Mouse (Mus musculus): ENCODE measurements around the gene Kera. TPM values are rescaled to one million over a fixed set of nuclear protein-coding genes. Genes with fewer than 3 reads are reported as not detected.

Gene Kera
- total and polyA plus RNA-seq, 3 experiments: 0.16 TPM; not detected in 2

GRCm38 (mm10) chr10:97643768-97644167 is 37.1 kb downstream of the Kera start, which contains the start of gene Epyc:
Gene Epyc (plus strand): TSS chr10:97644068.
- DNase-seq (ENCODE audit: low spot score): no peak
- no peak for ATAC-seq (ENCODE audit: extremely low read depth, insufficient number of reproducible peaks, low FRiP score, poor library complexity, severe bottlenecking)

GRCm38 (mm10) chr10:97650334-97650733 is 43.7 kb downstream of the Kera start:
- no peak for TF ChIP-seq GATA1 (IDR thresholded peaks at IDR 0.05; ENCODE audit: borderline replicate concordance, low read length)
- TF ChIP-seq GATA2 (IDR thresholded peaks at IDR 0.05; ENCODE audit: borderline replicate concordance, low read depth, low read length): no peak
- no peak for TF ChIP-seq TAL1 (conservative IDR thresholded peaks at IDR 0.05; ENCODE audit: low read depth, low read length)
- no peak for TF ChIP-seq POLR2AphosphoS5 (IDR thresholded peaks at IDR 0.05; ENCODE audit: insufficient replicate concordance, low read depth, low read length)
- DNase-seq (ENCODE audit: low spot score): no peak
- H3K9me3 ChIP-seq (replicated peaks): peaks cover 4% of the 10 kb centered on the region; the same call in 1 of the 2 replicates
- no peaks in the 10 kb centered on the region for H3K27me3 ChIP-seq (ENCODE audit: insufficient read depth, low read length)
- H3K4me3 ChIP-seq (ENCODE audit: low read depth, low read length): no peak overlapping the region
- no peak for ATAC-seq (ENCODE audit: extremely low read depth, insufficient number of reproducible peaks, low FRiP score, poor library complexity, severe bottlenecking)
- H3K36me3 ChIP-seq (replicated peaks): no peaks in the 10 kb centered on the region
- H3K4me1 ChIP-seq (ENCODE audit: insufficient read depth, low read depth, low read length): no peaks in the 10 kb centered on the region

More at GRCm38 (mm10) chr10:97643768-97644167, 37.1 kb downstream of the Kera start, which contains the start of gene Epyc:
- Histone ChIP-seq H3K4me3 (ENCODE audit: low read depth, low read length) (no peak within 1 kb of the TSS), H3K4me1 (ENCODE audit: insufficient read depth, low read depth, low read length) (no peaks in the 10 kb centered on the region), H3K9me3 (replicated peaks) (peaks cover 3% of the 10 kb centered on the region; the same call in 1 of the 2 replicates), H3K27me3 (ENCODE audit: insufficient read depth, low read length) (no peaks in the 10 kb centered on the region), H3K36me3 (replicated peaks) (no peaks in the 10 kb centered on the region)
- TF ChIP-seq TAL1 (conservative IDR thresholded peaks at IDR 0.05; ENCODE audit: low read depth, low read length) (no peak), POLR2AphosphoS5 (IDR thresholded peaks at IDR 0.05; ENCODE audit: insufficient replicate concordance, low read depth, low read length) (no peak), CTCF (IDR thresholded peaks at IDR 0.05; ENCODE audit: low read depth, low read length) (no peak), GATA2 (IDR thresholded peaks at IDR 0.05; ENCODE audit: borderline replicate concordance, low read depth, low read length) (no peak), GATA1 (IDR thresholded peaks at IDR 0.05; ENCODE audit: borderline replicate concordance, low read length) (no peak)

GRCm38 (mm10) chr10:97659489-97659888 is 52.8 kb downstream of the Kera start:
- no peak for TF ChIP-seq GATA2 (IDR thresholded peaks at IDR 0.05; ENCODE audit: borderline replicate concordance, low read depth, low read length)
- no peak for TF ChIP-seq TAL1 (conservative IDR thresholded peaks at IDR 0.05; ENCODE audit: low read depth, low read length)
- TF ChIP-seq CTCF (IDR thresholded peaks at IDR 0.05; ENCODE audit: low read depth, low read length): no peak
- no peak for TF ChIP-seq GATA1 (IDR thresholded peaks at IDR 0.05; ENCODE audit: borderline replicate concordance, low read length)
- no peak for TF ChIP-seq POLR2AphosphoS5 (IDR thresholded peaks at IDR 0.05; ENCODE audit: insufficient replicate concordance, low read depth, low read length)
- Histone ChIP-seq H3K4me3 (ENCODE audit: low read depth, low read length) (no peak overlapping the region), H3K9me3 (replicated peaks) (no peaks in the 10 kb centered on the region), H3K27me3 (ENCODE audit: insufficient read depth, low read length) (no peaks in the 10 kb centered on the region), H3K36me3 (replicated peaks) (no peaks in the 10 kb centered on the region), H3K4me1 (ENCODE audit: insufficient read depth, low read depth, low read length) (no peaks in the 10 kb centered on the region)
- ATAC-seq (ENCODE audit: extremely low read depth, insufficient number of reproducible peaks, low FRiP score, poor library complexity, severe bottlenecking) (no peak), DNase-seq (ENCODE audit: low spot score) (no peak)

Other genes with a start within 250 kb of the Kera start
- gene Dcn, start 127.3 kb upstream of the Kera start, total RNA-seq (2014; fragmentation: Nextera tagmentation): not detected in 2 replicates
- under 0.01 and 0.11 TPM in 2 replicates for gene Dcn, start 127.3 kb upstream of the Kera start, total RNA-seq (2017)
- not detected in 2 replicates for gene Dcn, start 127.3 kb upstream of the Kera start, polyA plus RNA-seq (2012)
- not detected in 2 replicates for gene Lum, start 41.8 kb upstream of the Kera start, total RNA-seq (2014; fragmentation: Nextera tagmentation)
- gene Lum, start 41.8 kb upstream of the Kera start, total RNA-seq (2017): 0.06 and 0.11 TPM in 2 replicates
- gene Lum, start 41.8 kb upstream of the Kera start, polyA plus RNA-seq (2012): not detected in 2 replicates
- gene Epyc, start 37.2 kb downstream of the Kera start, total RNA-seq (2014; fragmentation: Nextera tagmentation): not detected in 2 replicates
- gene Epyc, start 37.2 kb downstream of the Kera start, total RNA-seq (2017): 0.05 and 0.12 TPM in 2 replicates
- gene Epyc, start 37.2 kb downstream of the Kera start, polyA plus RNA-seq (2012): not detected in 2 replicates
- not detected in 2 replicates for gene Ccer1, start 86.2 kb downstream of the Kera start, total RNA-seq (2014; fragmentation: Nextera tagmentation)
- gene Ccer1, start 86.2 kb downstream of the Kera start, total RNA-seq (2017): 0.11 TPM in 1 of 2 replicates, not detected in the other
- not detected in 2 replicates for gene Ccer1, start 86.2 kb downstream of the Kera start, polyA plus RNA-seq (2012)
- gene C030005K15Rik, start 119.9 kb downstream of the Kera start, total RNA-seq (2014; fragmentation: Nextera tagmentation): not detected in 2 replicates
- not detected in 2 replicates for gene C030005K15Rik, start 119.9 kb downstream of the Kera start, total RNA-seq (2017)
- not detected in 2 replicates for gene C030005K15Rik, start 119.9 kb downstream of the Kera start, polyA plus RNA-seq (2012)